Mouse (Mus musculus) adrenal gland, postnatal 25 days (tissue): ENCODE measurements at regions not wholly inside any gene's neighbourhood (a gene's known extent, or its start where the extent isn't known, plus 50 kb on each side); places are given as distances from the start of the nearest gene placed in this dataset.

ENCODE experiments used
- DNase-seq: peaks from one replicate; pipeline ENCODE4 v3.0.0; 2021; ENCODE audit warnings: mixed read lengths

- DNase-seq, result no peak
Measured at GRCm38 (mm10) chr9:47399598-47399997, 130.4 kb upstream of the Cadm1 start.

GRCm38 (mm10) chr9:47400117-47400823 lies 129.7 kb upstream of the Cadm1 start:
- DNase-seq, result no peak

- DNase-seq, result no peak
Measured at GRCm38 (mm10) chr9:47401511-47401910, 128.5 kb upstream of the Cadm1 start.

- DNase-seq, result no peak
Measured at GRCm38 (mm10) chr9:47403317-47403716, 126.7 kb upstream of the Cadm1 start.

GRCm38 (mm10) chr9:47404821-47405220 lies 125.2 kb upstream of the Cadm1 start:
- DNase-seq, result no peak

- no peak for DNase-seq
Measured at GRCm38 (mm10) chr9:47405547-47405946, 124.4 kb upstream of the Cadm1 start.

- peak; percentile 45 for DNase-seq
Measured at GRCm38 (mm10) chr9:47407007-47407670, 122.8 kb upstream of the Cadm1 start.

- DNase-seq, result no peak
Measured at GRCm38 (mm10) chr9:47408061-47408460, 121.9 kb upstream of the Cadm1 start.

- no peak for DNase-seq
Measured at GRCm38 (mm10) chr9:47409579-47409978, 120.4 kb upstream of the Cadm1 start.

- no peak for DNase-seq
Measured at GRCm38 (mm10) chr9:47412786-47413185, 117.2 kb upstream of the Cadm1 start.

- no peak for DNase-seq
Measured at GRCm38 (mm10) chr9:47414350-47414988, 115.5 kb upstream of the Cadm1 start.

GRCm38 (mm10) chr9:47422151-47422599 lies 107.8 kb upstream of the Cadm1 start:
- peak; percentile 33 for DNase-seq

- peak; percentile 87 for DNase-seq
Measured at GRCm38 (mm10) chr9:47422741-47423461, 107.1 kb upstream of the Cadm1 start.

GRCm38 (mm10) chr9:47423462-47423832 lies 106.5 kb upstream of the Cadm1 start:
- no peak for DNase-seq

- DNase-seq, result no peak
Measured at GRCm38 (mm10) chr9:47424191-47424590, 105.8 kb upstream of the Cadm1 start.

- no peak for DNase-seq
Measured at GRCm38 (mm10) chr9:47426712-47427111, 103.3 kb upstream of the Cadm1 start.

- no peak for DNase-seq
Measured at GRCm38 (mm10) chr9:47428710-47429341, 101.1 kb upstream of the Cadm1 start.

- no peak for DNase-seq
Measured at GRCm38 (mm10) chr9:47429691-47430090, 100.3 kb upstream of the Cadm1 start.

GRCm38 (mm10) chr9:47432715-47433114 lies 97.3 kb upstream of the Cadm1 start:
- no peak for DNase-seq

- DNase-seq, result no peak
Measured at GRCm38 (mm10) chr9:47433185-47433584, 96.8 kb upstream of the Cadm1 start.

GRCm38 (mm10) chr9:47434091-47434490 lies 95.9 kb upstream of the Cadm1 start:
- DNase-seq, result no peak

GRCm38 (mm10) chr9:47438976-47439375 lies 91.0 kb upstream of the Cadm1 start:
- DNase-seq, result no peak
